8 mouse cellular contexts compared by ENCODE assay signal in the genomic region with DNA sequence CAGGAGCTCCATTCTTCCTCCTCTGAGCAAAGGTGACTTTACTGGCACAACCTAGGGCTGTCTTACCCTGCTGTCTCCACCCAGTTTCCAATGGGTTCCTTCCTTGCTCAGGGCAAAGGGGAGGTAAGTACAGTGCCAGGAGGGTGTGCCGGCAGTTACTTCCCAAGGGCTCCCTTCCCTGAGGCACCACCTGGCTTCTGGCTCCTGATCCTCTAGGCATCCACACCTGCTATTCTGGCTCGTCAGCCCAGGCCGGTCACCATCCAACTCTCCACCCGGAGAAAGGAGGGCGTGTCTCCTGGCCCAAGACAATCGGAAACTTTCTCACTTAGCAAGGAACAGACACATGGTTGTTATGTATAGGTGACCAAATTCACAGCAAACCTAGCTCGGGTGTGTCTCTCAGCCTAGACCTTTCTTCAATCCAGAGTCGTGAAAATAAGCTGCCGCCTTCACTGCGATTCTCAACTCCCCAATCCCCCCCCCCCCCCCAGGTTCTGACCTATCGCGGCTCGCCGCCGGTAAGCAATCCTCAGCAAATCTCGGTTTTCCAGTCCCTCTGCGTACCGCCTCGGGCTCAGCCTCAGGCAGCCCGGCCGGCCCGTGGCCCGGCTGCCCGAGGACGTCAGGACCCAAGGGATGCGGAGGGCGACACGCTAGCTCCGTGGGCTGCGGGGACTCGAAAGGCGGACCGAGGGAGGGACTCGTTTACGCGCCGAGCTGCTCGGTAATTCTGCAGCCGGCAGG. TPM values are rescaled to one million over a fixed set of nuclear protein-coding genes. Genes with fewer than 3 reads are reported as not detected.
A peak's percentile ranks its signal among the peaks of the same experiment; 100 is the strongest.
DNase-seq lines count a peak whose midpoint lies in the region; ATAC-seq lines count a peak whose summit lies in the region.
"Had no signal": no experiment of that assay in that cellular context is flagged by ENCODE, and none has a peak within 500 bp of the region (broad histone marks: within the 10 kb centered on the region; RNA-seq: fewer than 3 reads in every experiment).

No protein-coding gene starts in this region.

- peak; percentile 62 for DNase-seq in urinary bladder, postnatal 14 days (ENCODE audit: low spot score)
- DNase-seq in urinary bladder, adult 18-20 months (ENCODE audit: low spot score in 2 of 2): no peak
- peak; percentile 32 for DNase-seq in forebrain, embryonic 10.5 days (ENCODE audit: extremely low spot score, low spot score)
- DNase-seq in induced T-regulatory cell, adult 2 months (ENCODE audit: low read depth): peak; percentile 49
- DNase-seq in left cerebral cortex, adult 8-10 months (ENCODE audit: low spot score in 2 of 2): no peak

- no peaks in the 10 kb centered on the region for H3K27me3 ChIP-seq in forebrain, embryonic 10.5 days (ENCODE audit: poor library complexity, severe bottlenecking)
- peaks cover 88% of the 10 kb centered on the region for H3K27me3 ChIP-seq in liver, embryonic 15.5 days
- no peaks in the 10 kb centered on the region for H3K27me3 ChIP-seq in stomach, embryonic 16.5 days (ENCODE audit: control insufficient read depth, insufficient read depth, low read length)

- peak; percentile 20 for ATAC-seq in liver, embryonic 15.5 days (ENCODE audit: insufficient read depth)
- peak; percentile 44 for ATAC-seq in stomach, embryonic 16.5 days (ENCODE audit: insufficient read depth, low FRiP score)

- H3K4me3 ChIP-seq in forebrain, embryonic 10.5 days: peak overlapping the region; percentile 85
- peak overlapping the region; percentile 63 for H3K4me3 ChIP-seq in liver, embryonic 15.5 days (replicated peaks)
- H3K4me3 ChIP-seq in stomach, embryonic 16.5 days (replicated peaks; ENCODE audit: low read length): peak overlapping the region; percentile 81

- no peaks in the 10 kb centered on the region for H3K9me3 ChIP-seq in forebrain, embryonic 10.5 days
- H3K9me3 ChIP-seq in liver, embryonic 15.5 days (replicated peaks): no peaks in the 10 kb centered on the region
- H3K9me3 ChIP-seq in stomach, embryonic 16.5 days (replicated peaks; ENCODE audit: control insufficient read depth, low read length): no peaks in the 10 kb centered on the region

- peak overlapping the region; percentile 91 for H3K27ac ChIP-seq in forebrain, embryonic 10.5 days
- H3K27ac ChIP-seq in liver, embryonic 15.5 days (replicated peaks): 0 out of 2 replicates have a peak overlapping the region, but pooled peaks have one; percentile 33
- H3K27ac ChIP-seq in stomach, embryonic 16.5 days (ENCODE audit: low read length): peak overlapping the region; percentile 94

- peaks cover 4% of the 10 kb centered on the region; the same call in 1 of the 2 replicates for H3K36me3 ChIP-seq in forebrain, embryonic 10.5 days (replicated peaks)
- no peaks in the 10 kb centered on the region for H3K36me3 ChIP-seq in liver, embryonic 15.5 days (replicated peaks)
- no peaks in the 10 kb centered on the region for H3K36me3 ChIP-seq in stomach, embryonic 16.5 days (ENCODE audit: control insufficient read depth, insufficient read depth, low read length)

- H3K4me2 ChIP-seq in liver, embryonic 15.5 days: peak overlapping the region; percentile 87
- peak overlapping the region; percentile 87 for H3K4me2 ChIP-seq in stomach, embryonic 16.5 days (ENCODE audit: low read depth, low read length)

- WGBS in forebrain, embryonic 10.5 days: under 1% methylated on average over 39 of the region's 39 CpGs
- WGBS in liver, embryonic 15.5 days (ENCODE audit: insufficient replicate concordance): 1% methylated on average over 39 of the region's 39 CpGs
- under 1% methylated on average over 38 of the region's 39 CpGs for WGBS in stomach, embryonic 16.5 days

- H3K4me1 ChIP-seq in forebrain, embryonic 10.5 days: peaks cover 87% of the 10 kb centered on the region
- H3K4me1 ChIP-seq in liver, embryonic 15.5 days (replicated peaks): peaks cover 76% of the 10 kb centered on the region
- peaks cover 83% of the 10 kb centered on the region for H3K4me1 ChIP-seq in stomach, embryonic 16.5 days (ENCODE audit: control insufficient read depth, insufficient read depth, low read length)

- peak overlapping the region; percentile 54 for H3K9ac ChIP-seq in liver, embryonic 15.5 days
- peak overlapping the region; percentile 93 for H3K9ac ChIP-seq in stomach, embryonic 16.5 days (ENCODE audit: low read length)

RNA-seq across cellular contexts. Expression of gene Bcar1, which starts 12.2 kb away (rescaled TPM):
- polyA plus RNA-seq in forebrain, embryonic 10.5 days (2016; fragmentation: Nextera tagmentation; extraction: Ambion mirVana): 46.6 and 49.9 TPM in 2 replicates
- polyA plus RNA-seq in liver, embryonic 15.5 days (2015; fragmentation: Nextera tagmentation; extraction: Ambion mirVana): 7.8 and 10.2 TPM in 2 replicates
- polyA plus RNA-seq in stomach, embryonic 16.5 days (2015; fragmentation: Nextera tagmentation; extraction: Ambion mirVana): 38.5 and 44.6 TPM in 2 replicates
- total RNA-seq in left cerebral cortex, adult 8-10 months (2022): 10 to 100 TPM; 49.4 to 54.6 (median 53.5) TPM

RNA-seq across cellular contexts. Expression of gene Ctrb1, which starts 40.6 kb away (rescaled TPM):
- not detected in 2 replicates for polyA plus RNA-seq in forebrain, embryonic 10.5 days (2016; fragmentation: Nextera tagmentation; extraction: Ambion mirVana)
- 3.0 and 32.8 TPM in 2 replicates for polyA plus RNA-seq in liver, embryonic 15.5 days (2015; fragmentation: Nextera tagmentation; extraction: Ambion mirVana)
- 3,395 and 3,754 TPM in 2 replicates for polyA plus RNA-seq in stomach, embryonic 16.5 days (2015; fragmentation: Nextera tagmentation; extraction: Ambion mirVana)
- total RNA-seq in left cerebral cortex, adult 8-10 months (2022): not detected
- total RNA-seq: gastrocnemius, postnatal 36 days had no signal

Comparison
In these comparisons a context has a peak if more than half of its experiments do, and no peak if none do; other contexts are left out.
1. DNase-seq: peak in urinary bladder, postnatal 14 days (single experiment), forebrain, embryonic 10.5 days (single experiment) and induced T-regulatory cell, adult 2 months (single experiment); none in urinary bladder, adult 18-20 months (0 of 2) and left cerebral cortex, adult 8-10 months (0 of 2).
2. H3K27ac ChIP-seq: peak in every context shown above with its lines; median percentile 94 in stomach, embryonic 16.5 days; 91 in forebrain, embryonic 10.5 days; 33 in liver, embryonic 15.5 days.
3. RNA of gene Ctrb1, which starts 40.6 kb away (polyA plus RNA-seq): 3,395 to 3,754 TPM in stomach, embryonic 16.5 days; 3.0 to 32.8 TPM in liver, embryonic 15.5 days and not detected in forebrain, embryonic 10.5 days; every median in the first group is over 100 times any median in the second.
4. Peak in every context shown above with its lines, with median percentiles within 50 percentile points of each other: H3K4me3 ChIP-seq.